Mouse (Mus musculus) intestine, postnatal 0 days (tissue): Measurements from ENCODE around the gene Tspan14. TPM values are rescaled to one million over a fixed set of nuclear protein-coding genes. Genes with fewer than 3 reads are reported as not detected.

Experiments
- ATAC-seq: fragments of 200-750 bp; cut with Nextera tagmentation; 2 replicates; pipeline ENCODE4 v1.8.0; 2017; ENCODE audit warnings: mild to moderate bottlenecking, moderate TSS enrichment, moderate library complexity
- H3K27ac ChIP-seq: fragments of 300-500 bp; sonication (generic); 2 replicates; pipeline ENCODE4 v1.5.1; 2014; ENCODE audit warnings: mild to moderate bottlenecking, low read depth, low read length, moderate library complexity
- H3K27me3 ChIP-seq: fragments of 300-500 bp; sonication (generic); replicated peaks from 2 replicates; pipeline ENCODE4 v1.6.1; 2014; ENCODE audit warnings: low read length, mixed read lengths; ENCODE audit not compliant: control insufficient read depth, insufficient read depth
- H3K36me3 ChIP-seq: fragments of 300-500 bp; sonication (generic); 2 replicates; pipeline ENCODE4 v1.6.1; 2014; ENCODE audit warnings: mild to moderate bottlenecking, moderate library complexity; ENCODE audit not compliant: control insufficient read depth, insufficient read depth
- H3K4me1 ChIP-seq: fragments of 300-500 bp; sonication (generic); replicated peaks from 2 replicates; pipeline ENCODE4 v1.6.1; 2014; ENCODE audit warnings: antibody characterized with exemption, low read length, mixed read lengths; ENCODE audit not compliant: control insufficient read depth, insufficient read depth
- H3K4me2 ChIP-seq: fragments of 300-500 bp; sonication (generic); replicated peaks from 2 replicates; pipeline ENCODE4 v1.6.1; 2014; ENCODE audit warnings: low read depth, mild to moderate bottlenecking, moderate library complexity
- H3K4me3 ChIP-seq: fragments of 300-500 bp; sonication (generic); 2 replicates; pipeline ENCODE4 v1.5.1; 2014; ENCODE audit warnings: low read depth, low read length
- H3K9ac ChIP-seq: fragments of 300-500 bp; sonication (generic); 2 replicates; pipeline ENCODE4 v1.6.1; 2014; ENCODE audit warnings: mild to moderate bottlenecking, low read depth, low read length
- H3K9me3 ChIP-seq: fragments of 300-500 bp; sonication (generic); 2 replicates; pipeline ENCODE4 v1.6.1; 2016; ENCODE audit warnings: mixed run types; ENCODE audit not compliant: control insufficient read depth
- CTCF ChIP-seq: sonication (generic); IDR thresholded peaks from 2 replicates; pipeline ENCODE4 v1.5.1; 2016; ENCODE audit warnings: low read depth, mild to moderate bottlenecking, control low read depth, antibody characterized with exemption, moderate library complexity
- WGBS: fragments of 180-500 bp; shearing (Covaris S2); extraction: QIAGEN DNeasy Blood & Tissue Kit; methylation state at CpG from one replicate; pipeline ENCODE4 v1.1.7; 2014; 5-methylcytosine and 5-hydroxymethylcytosine counted together
- polyA plus RNA-seq: library from polyadenylated mRNA; unstranded; fragments of >200 nt; fragmentation: Nextera tagmentation; extraction: Ambion mirVana; gene quantifications from 2 replicates; pipeline ENCODE4 v1.2.1, GENCODE M21; 2015

Tspan14 gene
- polyA plus RNA-seq, result 30.5 and 33.3 TPM in 2 replicates

GRCm38 (mm10) chr14:40966392-40966861, at the start of gene Tspan14:
Tspan14 (minus strand) TSS chr14:40966807.
- ATAC-seq, result peak; percentile 44; the same call in 1 of the 2 replicates
- H3K9me3 ChIP-seq, result no peaks in the 10 kb centered on the region
- peak; percentile 31; the same call in 1 of the 2 replicates for TF ChIP-seq CTCF
- peak within 1 kb of the TSS; percentile 84 for H3K4me3 ChIP-seq
- peaks cover 18% of the 10 kb centered on the region for H3K4me1 ChIP-seq
- peak within 1 kb of the TSS; percentile 87 for H3K4me2 ChIP-seq
- no peaks in the 10 kb centered on the region for H3K36me3 ChIP-seq
- peak within 1 kb of the TSS; percentile 92 for H3K9ac ChIP-seq
- under 1% methylated on average over 48 of the region's 54 CpGs for WGBS
- H3K27me3 ChIP-seq, result no peaks in the 10 kb centered on the region
- peak within 1 kb of the TSS; percentile 98 for H3K27ac ChIP-seq

GRCm38 (mm10) chr14:41014701-41015240, 48.2 kb upstream of the Tspan14 start:
- H3K27ac ChIP-seq, result no peak overlapping the region
- no peak overlapping the region for H3K4me2 ChIP-seq
- no peaks in the 10 kb centered on the region for H3K36me3 ChIP-seq
- no peaks in the 10 kb centered on the region for H3K27me3 ChIP-seq
- H3K4me3 ChIP-seq, result no peak overlapping the region
- no peak for TF ChIP-seq CTCF
- WGBS, result 48% methylated on average over 5 of the region's 5 CpGs
- H3K9me3 ChIP-seq, result no peaks in the 10 kb centered on the region
- ATAC-seq, result no peak
- H3K4me1 ChIP-seq, result peaks cover 3% of the 10 kb centered on the region; the same call in 1 of the 2 replicates
- no peak overlapping the region for H3K9ac ChIP-seq

- H3K27me3 ChIP-seq, result no peaks in the 10 kb centered on the region
- peak within 1 kb of the TSS; percentile 47 for H3K9ac ChIP-seq
- 5% methylated on average over 32 of the region's 32 CpGs for WGBS
- H3K36me3 ChIP-seq, result no peaks in the 10 kb centered on the region
- H3K4me3 ChIP-seq, result peak within 1 kb of the TSS; percentile 52
- H3K27ac ChIP-seq, result peak within 1 kb of the TSS; percentile 10; the same call in 1 of the 2 replicates
- no peaks in the 10 kb centered on the region for H3K9me3 ChIP-seq
- TF ChIP-seq CTCF, result no peak
- H3K4me2 ChIP-seq, result peak within 1 kb of the TSS; percentile 88
- peaks cover 3% of the 10 kb centered on the region; the same call in 1 of the 2 replicates for H3K4me1 ChIP-seq
- peak; percentile 92 for ATAC-seq
Observed at GRCm38 (mm10) chr14:41013630-41014613, 47.3 kb upstream of the Tspan14 start, which contains the start of gene Fam213a. Fam213a (minus strand) TSS chr14:41013788.

GRCm38 (mm10) chr14:41013143-41013542, 46.5 kb upstream of the Tspan14 start:
- Histone ChIP-seq H3K9me3 (no peaks in the 10 kb centered on the region), H3K4me1 (peaks cover 3% of the 10 kb centered on the region; the same call in 1 of the 2 replicates), H3K27ac (no peak overlapping the region), H3K4me3 (peak overlapping the region; percentile 52), H3K36me3 (no peaks in the 10 kb centered on the region), H3K9ac (peak overlapping the region; percentile 47), H3K4me2 (peak overlapping the region; percentile 88), H3K27me3 (no peaks in the 10 kb centered on the region)
- WGBS, result 12% methylated on average over 9 of the region's 9 CpGs
- ATAC-seq, result no peak
- TF ChIP-seq CTCF, result no peak

GRCm38 (mm10) chr14:41011916-41012315, 45.3 kb upstream of the Tspan14 start:
- H3K4me3 ChIP-seq, result no peak overlapping the region
- no peaks in the 10 kb centered on the region for H3K36me3 ChIP-seq
- H3K27me3 ChIP-seq, result no peaks in the 10 kb centered on the region
- 56% methylated on average over 3 of the region's 3 CpGs for WGBS
- peaks cover 3% of the 10 kb centered on the region; the same call in 1 of the 2 replicates for H3K4me1 ChIP-seq
- ATAC-seq, result no peak
- H3K27ac ChIP-seq, result no peak overlapping the region
- no peaks in the 10 kb centered on the region for H3K9me3 ChIP-seq
- H3K4me2 ChIP-seq, result peak overlapping the region; percentile 0; the same call in 1 of the 2 replicates
- no peak overlapping the region for H3K9ac ChIP-seq
- no peak for TF ChIP-seq CTCF

GRCm38 (mm10) chr14:41008138-41008537, 41.5 kb upstream of the Tspan14 start:
- Histone ChIP-seq H3K27ac (no peak overlapping the region), H3K4me3 (no peak overlapping the region), H3K36me3 (no peaks in the 10 kb centered on the region), H3K4me2 (no peak overlapping the region), H3K27me3 (no peaks in the 10 kb centered on the region), H3K9ac (no peak overlapping the region), H3K9me3 (no peaks in the 10 kb centered on the region), H3K4me1 (peaks cover 3% of the 10 kb centered on the region; the same call in 1 of the 2 replicates)
- 33% methylated on average over 2 of the region's 2 CpGs for WGBS
- ATAC-seq, result peak; percentile 74
- no peak for TF ChIP-seq CTCF
